ENCODE assay signal across 18 mouse cellular contexts in the genomic region with DNA sequence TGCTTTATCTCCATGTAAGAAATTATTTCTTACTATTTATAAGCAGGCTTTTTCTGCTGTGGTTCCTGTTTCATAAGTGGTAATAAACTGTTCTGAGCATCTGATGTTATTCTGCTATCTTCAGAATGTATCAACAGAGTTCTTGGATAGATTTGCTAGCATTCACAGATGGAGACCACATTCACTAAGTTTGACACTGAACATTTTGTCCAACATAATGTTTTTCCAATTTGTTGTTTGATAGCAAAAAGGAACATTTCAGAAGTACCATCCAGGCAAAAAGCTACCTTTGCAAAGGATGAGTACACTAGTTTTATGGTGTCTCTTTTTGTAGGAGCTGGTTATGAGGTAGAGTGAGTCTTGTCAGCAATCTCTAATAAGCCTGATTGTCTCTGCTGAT.
A peak's percentile ranks its signal among the peaks of the same experiment; 100 is the strongest.
DNase-seq lines count a peak whose midpoint lies in the region; ATAC-seq and TF ChIP-seq lines count a peak whose summit lies in the region.
"Had no signal": no experiment of that assay in that cellular context is flagged by ENCODE, and none has a peak within 500 bp of the region (broad histone marks: within the 10 kb centered on the region; RNA-seq: fewer than 3 reads in every experiment).

No protein-coding gene starts in this region.

- TF ChIP-seq CTCF in layer of hippocampus, adult 2 months (conservative IDR thresholded peaks at IDR 0.05): no peak
- no peak for TF ChIP-seq CTCF in intestine, postnatal 0 days (IDR thresholded peaks at IDR 0.05; ENCODE audit: low read depth)

- peaks cover 3% of the 10 kb centered on the region; the same call in 1 of the 2 replicates for H3K27me3 ChIP-seq in intestine, postnatal 0 days (replicated peaks; ENCODE audit: control insufficient read depth, insufficient read depth, low read length)
- H3K27me3 ChIP-seq: embryonic facial prominence, embryonic 12.5 days; forebrain, embryonic 13.5 days; forebrain, embryonic 15.5 days had no signal

- no peak for ATAC-seq in intestine, postnatal 0 days
- ATAC-seq: forebrain, embryonic 13.5 days; forebrain, embryonic 15.5 days; forebrain, postnatal 0 days had no signal

- H3K4me3 ChIP-seq in layer of hippocampus, adult 2 months: no peak overlapping the region
- H3K4me3 ChIP-seq in intestine, postnatal 0 days (ENCODE audit: low read depth, low read length): no peak overlapping the region
- H3K4me3 ChIP-seq: embryonic facial prominence, embryonic 10.5 days; embryonic facial prominence, embryonic 12.5 days; forebrain, embryonic 13.5 days; forebrain, embryonic 15.5 days had no signal

- no peaks in the 10 kb centered on the region for H3K9me3 ChIP-seq in intestine, postnatal 0 days (ENCODE audit: control insufficient read depth)
- H3K9me3 ChIP-seq: embryonic facial prominence, embryonic 10.5 days; embryonic facial prominence, embryonic 12.5 days; forebrain, embryonic 13.5 days; forebrain, embryonic 15.5 days had no signal

- peak overlapping the region; percentile 88 for H3K27ac ChIP-seq in layer of hippocampus, adult 2 months
- no peak overlapping the region for H3K27ac ChIP-seq in intestine, postnatal 0 days (ENCODE audit: low read depth, low read length)
- H3K27ac ChIP-seq: embryonic facial prominence, embryonic 10.5 days; embryonic facial prominence, embryonic 12.5 days; forebrain, embryonic 13.5 days; forebrain, embryonic 15.5 days had no signal

- no peaks in the 10 kb centered on the region for H3K4me1 ChIP-seq in intestine, postnatal 0 days (replicated peaks; ENCODE audit: control insufficient read depth, insufficient read depth, low read length)
- H3K4me1 ChIP-seq: embryonic facial prominence, embryonic 10.5 days; embryonic facial prominence, embryonic 12.5 days; forebrain, embryonic 13.5 days; forebrain, embryonic 15.5 days had no signal

- DNase-seq in layer of hippocampus, adult 2 months (ENCODE audit: low spot score in 2 of 2): peak in 1 of 2 experiments; percentile 54
- no peak for DNase-seq in layer of hippocampus, postnatal 36 days
- DNase-seq in layer of hippocampus, adult 9-11 months: peak; percentile 19
- no peak for DNase-seq in layer of hippocampus, adult 11-12 months (ENCODE audit: low spot score)
- DNase-seq: adrenal gland, adult 2 months; adrenal gland, postnatal 10 days; adrenal gland, postnatal 25 days; cerebellum, adult 11-12 months; cerebellum, adult 2 months; cerebellum, adult 9-10 months; cerebellum, postnatal 10 days; cerebellum, postnatal 25 days; forebrain, postnatal 0 days had no signal

- H3K36me3 ChIP-seq in intestine, postnatal 0 days (ENCODE audit: control insufficient read depth, insufficient read depth): no peaks in the 10 kb centered on the region
- H3K36me3 ChIP-seq: embryonic facial prominence, embryonic 10.5 days; embryonic facial prominence, embryonic 12.5 days; forebrain, embryonic 15.5 days had no signal

- no peak overlapping the region for H3K9ac ChIP-seq in intestine, postnatal 0 days (ENCODE audit: low read depth, low read length)
- H3K9ac ChIP-seq: embryonic facial prominence, embryonic 12.5 days; forebrain, embryonic 13.5 days; forebrain, embryonic 15.5 days; forebrain, postnatal 0 days had no signal

- no peak overlapping the region for H3K4me2 ChIP-seq in intestine, postnatal 0 days (replicated peaks; ENCODE audit: low read depth)
- H3K4me2 ChIP-seq: embryonic facial prominence, embryonic 12.5 days; forebrain, embryonic 13.5 days; forebrain, embryonic 15.5 days had no signal
